Mouse (Mus musculus): ENCODE measurements around the gene Scn8a. TPM values are rescaled to one million over a fixed set of nuclear protein-coding genes. Genes with fewer than 3 reads are reported as not detected.
"Not testable (repeated sequence)": the region's sequence is repeated elsewhere in the genome, so short reads cannot be mapped to it uniquely, and the experiment has no call there.

The Scn8a gene
- 24.9 and 29.2 TPM in 2 replicates for polyA plus RNA-seq (2015; fragmentation: Nextera tagmentation; extraction: Ambion mirVana)

DNA sequence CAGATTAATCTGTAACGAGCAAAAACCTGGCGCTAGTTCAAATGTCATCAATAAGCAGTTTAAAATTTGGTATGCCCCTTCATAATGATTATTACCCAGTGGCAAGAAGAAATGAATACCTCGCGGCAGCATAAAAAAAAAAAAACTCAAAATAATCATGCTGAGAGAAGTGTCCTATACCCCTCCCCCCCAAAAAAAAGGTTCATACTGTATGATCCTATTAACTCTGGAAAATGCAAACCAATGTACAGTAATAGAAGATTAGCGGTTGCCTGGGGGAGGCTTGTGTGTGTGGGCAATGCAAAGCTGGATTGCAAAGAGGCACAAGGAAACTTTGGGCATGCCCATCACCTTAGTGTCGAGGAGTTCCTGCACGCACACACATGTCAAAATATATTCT lies at the start of gene Scn8a:
TSS of gene Scn8a (plus strand) at position 301 of the 400 bp plus-strand sequence.
- Histone ChIP-seq H3K9ac (replicated peaks) (peak within 1 kb of the TSS; percentile 64), H3K4me3 (replicated peaks) (peak within 1 kb of the TSS; percentile 77), H3K9me3 (replicated peaks) (peaks cover 2% of the 10 kb centered on the region; the same call in 1 of the 2 replicates), H3K4me1 (peaks cover 38% of the 10 kb centered on the region), H3K27ac (replicated peaks) (peak within 1 kb of the TSS; percentile 87), H3K27me3 (replicated peaks) (no peaks in the 10 kb centered on the region; the same call in 1 of the 2 replicates), H3K4me2 (peak within 1 kb of the TSS; percentile 73), H3K36me3 (no peaks in the 10 kb centered on the region)
- 68% methylated on average over 7 of the region's 7 CpGs for WGBS
- ATAC-seq (ENCODE audit: low FRiP score) = no peak

- no peak for ATAC-seq (ENCODE audit: low FRiP score)
- Histone ChIP-seq H3K27ac (replicated peaks) (no peak overlapping the region), H3K9me3 (replicated peaks) (no peaks in the 10 kb centered on the region), H3K9ac (replicated peaks) (no peak overlapping the region), H3K4me1 (peaks cover 7% of the 10 kb centered on the region), H3K4me2 (no peak overlapping the region), H3K27me3 (replicated peaks) (peaks cover 3% of the 10 kb centered on the region; the same call in 1 of the 2 replicates), H3K4me3 (replicated peaks) (no peak overlapping the region), H3K36me3 (peaks cover 18% of the 10 kb centered on the region)
- WGBS = 66% methylated on average over 8 of the region's 8 CpGs
These were observed 47.8 kb upstream of the Scn8a start for GRCm38 (mm10) chr15:100821824-100822223.

DNA sequence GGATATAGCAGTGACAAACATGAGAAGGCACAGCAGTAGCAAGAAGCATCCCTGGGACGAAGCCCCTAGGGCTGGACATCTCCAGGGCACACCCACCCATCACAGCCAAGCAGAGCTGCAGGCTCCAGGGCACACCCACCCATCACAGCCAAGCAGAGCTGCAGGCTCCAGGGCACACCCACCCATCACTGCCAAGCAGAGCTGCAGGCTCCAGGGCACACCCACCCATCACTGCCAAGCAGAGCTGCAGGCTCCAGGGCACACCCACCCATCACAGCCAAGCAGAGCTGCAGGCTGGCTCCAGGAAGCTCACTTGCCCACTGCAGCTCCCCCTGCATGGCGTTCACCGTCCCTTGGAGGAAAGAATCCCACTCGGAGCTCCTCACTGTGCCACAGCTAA lies 47.3 kb upstream of the Scn8a start:
- not testable (repeated sequence) for H3K9me3 ChIP-seq (replicated peaks); H3K4me1 ChIP-seq; H3K9ac ChIP-seq (replicated peaks); ATAC-seq (ENCODE audit: low FRiP score); H3K27ac ChIP-seq (replicated peaks); H3K4me3 ChIP-seq (replicated peaks); H3K4me2 ChIP-seq; H3K27me3 ChIP-seq (replicated peaks)
- WGBS = 72% methylated on average over 4 of the region's 4 CpGs
- peaks cover 13% of the 10 kb centered on the region for H3K36me3 ChIP-seq

DNA sequence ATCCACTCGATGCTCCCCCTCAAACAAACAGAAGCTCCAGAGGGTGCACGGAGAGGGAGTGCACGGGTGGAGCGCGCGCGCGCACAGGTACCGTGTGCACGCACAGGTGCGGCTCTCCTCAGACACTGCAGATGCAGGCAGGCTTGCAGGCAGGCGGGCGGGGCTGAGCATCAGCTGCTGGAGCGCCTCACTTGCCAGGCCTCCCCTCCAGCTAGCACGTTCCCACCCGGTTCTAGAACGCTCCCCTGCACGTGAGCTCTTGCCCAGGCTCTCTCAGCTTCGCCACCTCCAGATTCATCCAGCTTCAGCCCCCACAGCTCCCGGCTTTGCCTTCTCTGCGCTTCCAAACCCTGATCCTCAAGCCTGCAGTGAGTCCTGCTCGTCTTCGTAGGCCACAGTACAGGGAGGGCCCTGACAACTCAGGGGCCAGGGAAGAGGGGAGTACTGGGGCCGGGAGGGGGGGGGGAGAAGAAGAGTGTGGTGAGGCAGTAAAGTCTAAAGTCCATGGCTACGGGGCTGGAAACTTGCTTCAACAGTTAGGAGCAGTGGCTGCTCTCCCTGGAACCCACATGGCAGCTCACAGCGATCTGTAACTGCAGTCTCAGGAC lies 44.3 kb upstream of the Scn8a start:
- H3K9ac ChIP-seq (replicated peaks) = no peak overlapping the region; the same call in 1 of the 2 replicates
- H3K4me2 ChIP-seq = peak overlapping the region; percentile 58
- WGBS = 14% methylated on average over 25 of the region's 26 CpGs

DNA sequence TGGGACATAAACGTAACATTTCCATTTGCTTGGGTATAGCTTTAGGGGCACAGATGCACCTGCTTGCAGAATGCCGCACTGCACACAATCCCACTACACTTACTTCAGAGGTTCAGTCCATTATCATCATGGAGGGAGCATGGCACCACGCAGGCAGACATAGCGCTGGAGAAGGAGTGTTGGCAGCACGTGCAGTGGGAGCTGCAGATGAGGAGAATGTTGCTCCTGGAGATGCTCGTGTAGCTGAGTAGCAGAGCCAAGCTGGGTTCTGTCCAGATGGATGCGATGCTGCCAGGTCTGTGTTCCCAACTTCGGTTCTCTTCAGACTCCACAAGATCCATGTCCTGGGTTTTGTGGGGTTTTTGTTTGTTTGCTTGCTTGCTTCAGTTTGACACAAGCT lies 43.6 kb upstream of the Scn8a start:
- peaks cover 7% of the 10 kb centered on the region for H3K4me1 ChIP-seq
- no peak overlapping the region for H3K9ac ChIP-seq (replicated peaks)
- H3K9me3 ChIP-seq (replicated peaks) = no peaks in the 10 kb centered on the region
- H3K4me2 ChIP-seq = no peak overlapping the region
- 75% methylated on average over 8 of the region's 8 CpGs for WGBS
- no peaks in the 10 kb centered on the region for H3K36me3 ChIP-seq
- no peak overlapping the region for H3K4me3 ChIP-seq (replicated peaks)
- H3K27ac ChIP-seq (replicated peaks) = no peak overlapping the region
- H3K27me3 ChIP-seq (replicated peaks) = peaks cover 3% of the 10 kb centered on the region; the same call in 1 of the 2 replicates
- ATAC-seq (ENCODE audit: low FRiP score) = no peak

More for the DNA sequence above, 44.3 kb upstream of the Scn8a start:
- Histone ChIP-seq H3K9me3 (replicated peaks) (no peaks in the 10 kb centered on the region), H3K4me1 (peaks cover 7% of the 10 kb centered on the region), H3K27me3 (replicated peaks) (peaks cover 3% of the 10 kb centered on the region; the same call in 1 of the 2 replicates), H3K27ac (replicated peaks) (no peak overlapping the region), H3K4me3 (replicated peaks) (peak overlapping the region; percentile 26), H3K36me3 (no peaks in the 10 kb centered on the region)
- ATAC-seq (ENCODE audit: low FRiP score) = peak; percentile 84

DNA sequence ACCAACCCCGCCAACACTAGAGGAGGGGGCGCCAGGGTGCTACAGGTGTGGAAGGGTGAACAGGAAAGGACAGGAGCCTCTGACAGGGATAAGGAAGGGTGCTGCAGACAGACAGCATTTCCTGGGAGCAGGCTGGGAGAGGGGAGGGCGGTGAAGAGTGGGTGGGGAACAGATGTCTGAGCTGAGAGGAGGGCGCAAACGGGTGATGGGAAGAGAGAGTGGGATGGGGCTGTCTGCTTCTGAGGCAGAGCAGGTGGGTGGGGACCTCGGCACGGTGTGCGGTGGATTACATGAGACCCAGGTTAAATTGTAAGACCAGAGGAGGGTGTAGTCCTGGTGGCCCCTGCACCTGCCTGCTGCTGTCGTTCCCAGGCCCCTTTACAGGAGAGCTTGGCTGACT lies 39.9 kb upstream of the Scn8a start:
- H3K4me3 ChIP-seq (replicated peaks) = no peak overlapping the region
- WGBS = 84% methylated on average over 9 of the region's 9 CpGs
- peaks cover 3% of the 10 kb centered on the region; the same call in 1 of the 2 replicates for H3K27me3 ChIP-seq (replicated peaks)
- no peak overlapping the region for H3K4me2 ChIP-seq
- ATAC-seq (ENCODE audit: low FRiP score) = no peak
- H3K27ac ChIP-seq (replicated peaks) = no peak overlapping the region
- peaks cover 10% of the 10 kb centered on the region for H3K4me1 ChIP-seq
- no peaks in the 10 kb centered on the region for H3K36me3 ChIP-seq
- no peak overlapping the region for H3K9ac ChIP-seq (replicated peaks)
- H3K9me3 ChIP-seq (replicated peaks) = no peaks in the 10 kb centered on the region

- Histone ChIP-seq H3K36me3 (no peaks in the 10 kb centered on the region), H3K4me3 (replicated peaks) (no peak overlapping the region), H3K4me2 (no peak overlapping the region), H3K27me3 (replicated peaks) (peaks cover 3% of the 10 kb centered on the region; the same call in 1 of the 2 replicates), H3K9me3 (replicated peaks) (no peaks in the 10 kb centered on the region), H3K9ac (replicated peaks) (no peak overlapping the region), H3K27ac (replicated peaks) (no peak overlapping the region), H3K4me1 (peaks cover 3% of the 10 kb centered on the region; the same call in 1 of the 2 replicates)
- 63% methylated on average over 6 of the region's 6 CpGs for WGBS
- ATAC-seq (ENCODE audit: low FRiP score) = no peak
These were observed 39.0 kb upstream of the Scn8a start for GRCm38 (mm10) chr15:100830682-100831081.

DNA sequence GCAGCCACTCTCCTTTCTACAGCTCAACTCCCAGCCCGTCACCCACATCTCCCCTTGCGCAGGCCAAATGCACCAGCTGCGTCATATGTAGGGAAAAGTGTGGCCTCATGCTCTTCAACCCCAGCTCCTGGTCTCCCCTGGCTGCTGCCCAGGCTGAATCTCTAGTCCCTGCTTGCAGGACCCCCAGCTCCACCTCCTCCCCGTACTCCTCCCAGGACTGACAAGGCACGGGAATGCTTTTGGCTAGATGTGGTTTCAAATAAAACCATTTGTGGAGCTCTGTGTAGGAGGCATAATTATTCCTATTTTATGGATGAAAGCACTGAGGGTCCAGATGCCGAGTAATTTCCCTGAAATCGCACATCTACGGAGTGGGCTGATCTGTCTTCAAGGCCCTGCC lies 37.5 kb upstream of the Scn8a start:
- H3K9ac ChIP-seq (replicated peaks) = no peak overlapping the region
- no peaks in the 10 kb centered on the region for H3K9me3 ChIP-seq (replicated peaks)
- H3K4me1 ChIP-seq = peaks cover 3% of the 10 kb centered on the region; the same call in 1 of the 2 replicates
- H3K4me2 ChIP-seq = no peak overlapping the region
- H3K36me3 ChIP-seq = no peaks in the 10 kb centered on the region
- H3K27me3 ChIP-seq (replicated peaks) = no peaks in the 10 kb centered on the region
- 79% methylated on average over 8 of the region's 8 CpGs for WGBS
- no peak overlapping the region for H3K4me3 ChIP-seq (replicated peaks)
- H3K27ac ChIP-seq (replicated peaks) = no peak overlapping the region
- no peak for ATAC-seq (ENCODE audit: low FRiP score)

DNA sequence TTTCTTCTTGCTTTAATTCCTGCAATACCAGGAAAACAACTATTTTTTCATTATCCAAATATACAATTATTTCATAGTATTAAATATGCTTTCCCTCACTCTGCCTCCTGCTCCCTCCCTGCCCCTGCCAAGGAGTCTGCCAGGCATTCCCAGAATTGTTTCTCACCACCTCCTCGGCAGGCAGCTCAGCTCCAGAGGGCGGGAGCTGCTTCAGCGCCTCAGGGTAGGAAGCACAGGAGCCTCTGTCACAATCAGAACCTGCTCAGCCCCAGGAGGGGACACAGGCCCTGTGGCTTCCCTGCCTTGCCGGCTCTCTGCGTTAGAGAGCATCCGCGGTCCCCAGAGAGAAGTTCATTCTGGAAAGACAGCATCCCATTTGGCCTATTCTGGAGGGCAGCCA lies 36.9 kb upstream of the Scn8a start:
- Histone ChIP-seq H3K27me3 (replicated peaks) (no peaks in the 10 kb centered on the region), H3K9ac (replicated peaks) (no peak overlapping the region), H3K4me3 (replicated peaks) (no peak overlapping the region), H3K4me2 (no peak overlapping the region), H3K27ac (replicated peaks) (no peak overlapping the region), H3K36me3 (no peaks in the 10 kb centered on the region), H3K4me1 (peaks cover 3% of the 10 kb centered on the region; the same call in 1 of the 2 replicates), H3K9me3 (replicated peaks) (no peaks in the 10 kb centered on the region)
- ATAC-seq (ENCODE audit: low FRiP score) = no peak
- 25% methylated on average over 7 of the region's 7 CpGs for WGBS

GRCm38 (mm10) chr15:100836729-100837128 lies 32.9 kb upstream of the Scn8a start:
- H3K9me3 ChIP-seq (replicated peaks) = no peaks in the 10 kb centered on the region
- no peak overlapping the region for H3K9ac ChIP-seq (replicated peaks)
- no peaks in the 10 kb centered on the region for H3K36me3 ChIP-seq
- H3K27ac ChIP-seq (replicated peaks) = no peak overlapping the region
- no peaks in the 10 kb centered on the region for H3K27me3 ChIP-seq (replicated peaks)
- peaks cover 7% of the 10 kb centered on the region; the same call in 1 of the 2 replicates for H3K4me1 ChIP-seq
- H3K4me3 ChIP-seq (replicated peaks) = no peak overlapping the region
- 85% methylated on average over 8 of the region's 8 CpGs for WGBS
- H3K4me2 ChIP-seq = no peak overlapping the region
- no peak for ATAC-seq (ENCODE audit: low FRiP score)

DNA sequence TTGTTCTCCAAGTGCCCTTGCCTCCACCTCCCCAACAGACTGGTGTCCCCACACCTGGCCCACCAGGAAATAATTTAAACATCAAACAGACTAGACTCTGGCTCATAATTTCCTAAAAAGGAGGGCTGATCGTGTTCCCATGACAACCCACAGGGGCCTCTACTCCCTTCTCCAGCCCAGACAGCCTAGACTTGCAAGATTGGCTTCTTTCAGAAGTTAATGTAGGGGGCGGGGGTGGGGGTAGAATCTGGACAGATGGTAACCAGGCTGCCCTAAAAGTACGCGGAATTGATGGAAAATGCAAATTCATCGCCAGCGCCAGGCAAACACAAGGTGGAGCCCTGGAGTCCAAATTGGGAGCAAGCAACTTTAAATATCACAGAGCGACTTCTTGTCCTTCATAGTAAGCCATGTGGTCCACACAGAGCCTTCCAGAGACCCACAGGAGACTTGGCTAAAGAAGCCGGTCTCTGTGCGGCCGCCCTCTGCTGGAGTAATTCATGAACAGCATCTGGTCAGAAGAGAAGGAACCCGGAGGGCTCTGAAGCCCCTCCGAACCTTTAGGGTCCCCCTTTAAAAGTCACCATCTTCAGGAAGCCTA lies 31.0 kb upstream of the Scn8a start:
- no peak overlapping the region for H3K9ac ChIP-seq (replicated peaks)
- peaks cover 4% of the 10 kb centered on the region; the same call in 1 of the 2 replicates for H3K4me1 ChIP-seq
- H3K4me2 ChIP-seq = no peak overlapping the region
- ATAC-seq (ENCODE audit: low FRiP score) = no peak
- 39% methylated on average over 12 of the region's 12 CpGs for WGBS
- no peak overlapping the region for H3K27ac ChIP-seq (replicated peaks)
- no peak overlapping the region for H3K4me3 ChIP-seq (replicated peaks)
- H3K9me3 ChIP-seq (replicated peaks) = no peaks in the 10 kb centered on the region
- no peaks in the 10 kb centered on the region for H3K36me3 ChIP-seq
- no peaks in the 10 kb centered on the region for H3K27me3 ChIP-seq (replicated peaks)

DNA sequence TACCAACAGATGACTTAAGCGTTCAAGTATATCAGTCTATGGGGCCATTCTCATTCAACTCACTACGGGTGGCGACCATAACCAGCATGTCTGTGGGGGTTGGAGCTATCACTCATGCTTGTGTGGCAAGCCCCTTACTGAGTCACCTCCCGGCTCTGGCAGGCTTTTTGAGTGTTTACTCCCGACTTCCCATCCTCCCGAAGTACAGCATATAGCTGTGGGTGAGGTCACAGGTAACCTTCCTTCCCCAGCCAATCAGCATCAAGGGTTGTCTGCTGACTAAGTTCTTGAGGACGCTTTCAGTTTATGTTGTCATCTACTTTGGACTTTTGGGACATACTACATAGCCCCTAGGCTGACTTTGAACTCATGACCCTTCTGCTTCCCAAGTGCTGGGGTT lies 25.3 kb upstream of the Scn8a start:
- no peaks in the 10 kb centered on the region for H3K27me3 ChIP-seq (replicated peaks)
- H3K36me3 ChIP-seq = no peaks in the 10 kb centered on the region
- 79% methylated on average over 7 of the region's 7 CpGs for WGBS
- no peak overlapping the region for H3K4me3 ChIP-seq (replicated peaks)
- ATAC-seq (ENCODE audit: low FRiP score) = no peak
- no peak overlapping the region for H3K4me2 ChIP-seq
- H3K27ac ChIP-seq (replicated peaks) = no peak overlapping the region
- H3K9me3 ChIP-seq (replicated peaks) = no peaks in the 10 kb centered on the region
- no peak overlapping the region for H3K9ac ChIP-seq (replicated peaks)
- H3K4me1 ChIP-seq = peaks cover 9% of the 10 kb centered on the region
